Mouse (Mus musculus): ENCODE measurements around the gene Selenop. TPM values are rescaled to one million over a fixed set of nuclear protein-coding genes. Genes with fewer than 3 reads are reported as not detected.

Gene Selenop
- polyA plus RNA-seq (2014; fragmentation: Illumina TruSeq; extraction: RNeasy Lipid Tissue Mini Kit (QIAGEN cat#74804); ENCODE audit: low read depth, low replicate concordance), result 2,574 TPM

GRCm38 (mm10) chr15:3268247-3268646, at the start of gene Selenop:
Selenop (plus strand) TSS chr15:3268547.

DNA sequence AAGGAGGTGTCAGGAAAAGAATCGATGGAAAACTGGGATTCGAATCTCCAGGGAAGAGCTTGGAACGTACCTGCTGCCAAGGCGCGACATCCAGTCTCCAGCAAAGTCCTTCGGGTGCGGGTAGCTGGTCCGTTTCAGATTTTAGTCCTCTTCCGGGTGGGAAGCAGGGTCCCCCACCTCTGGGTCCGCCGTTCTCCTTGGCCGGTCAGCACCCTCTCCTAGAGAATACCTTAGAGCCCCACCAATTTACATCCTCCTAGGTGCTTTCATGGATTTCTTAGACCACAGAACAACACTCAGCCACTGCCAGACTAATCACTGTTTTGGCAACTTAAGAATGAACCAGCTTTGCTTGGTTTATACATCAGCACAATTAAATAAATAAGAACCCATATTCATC, 35.1 kb downstream of the Selenop start, which contains the start of gene Ccdc152:
TSS of gene Ccdc152 (minus strand) at position 101 of the 400 bp plus-strand sequence.

Other genes starting within 250 kb of the Selenop start
- gene Ccdc152, start 35.0 kb downstream of the Selenop start, polyA plus RNA-seq (2014; fragmentation: Illumina TruSeq; extraction: RNeasy Lipid Tissue Mini Kit (QIAGEN cat#74804); ENCODE audit: low read depth, low replicate concordance), result 0.85 TPM